Mouse (Mus musculus): ENCODE measurements around the gene Ccdc85c.

- TF ChIP-seq CTCF (IDR thresholded peaks at IDR 0.05; ENCODE audit: low read depth) = no peak
- TF ChIP-seq EP300 (optimal IDR thresholded peaks at IDR 0.05) = no peak
Measured at GRCm38 (mm10) chr12:108225781-108226180, 49.4 kb downstream of the Ccdc85c start.

All from stomach, postnatal 0 days (tissue).